ENCODE assay signal across 16 mouse cellular contexts in genomic region chr15:12652336-12653031, GRCm38 (mm10).
DNase-seq lines count a peak whose midpoint lies in the region; ATAC-seq and TF ChIP-seq lines count a peak whose summit lies in the region.
"Had no signal": no experiment of that assay in that cellular context is flagged by ENCODE, and none has a peak within 500 bp of the region (broad histone marks: within the 10 kb centered on the region; RNA-seq: fewer than 3 reads in every experiment).

No protein-coding gene starts in this region.

- peak overlapping the region; percentile 54 for H3K27ac ChIP-seq in heart, embryonic 12.5 days (ENCODE audit: poor library complexity, severe bottlenecking)
- H3K27ac ChIP-seq in ES-E14 (ENCODE audit: insufficient read depth, low read depth, low read length, poor library complexity, severe bottlenecking), result 0 out of 2 replicates have a peak overlapping the region, but pooled peaks have one; percentile 30
- H3K27ac ChIP-seq in heart, embryonic 13.5 days (replicated peaks), result peak overlapping the region; percentile 74
- H3K27ac ChIP-seq: hindbrain, embryonic 12.5 days; liver, embryonic 13.5 days; neural tube, embryonic 12.5 days had no signal

- no peaks in the 10 kb centered on the region for H3K79me2 ChIP-seq in myocyte (ENCODE audit: control insufficient read depth, insufficient read depth)

- DNase-seq in heart, postnatal 25 days (ENCODE audit: low spot score), result no peak
- no peak for DNase-seq in ES-E14 (ENCODE audit: low read depth, low spot score)
- DNase-seq in adrenal gland, adult (ENCODE audit: inconsistent age in 2 of 2, low spot score in 1 of 2), result no peak
- no peak for DNase-seq in neural tube, embryonic 10.5 days (ENCODE audit: extremely low spot score, low spot score)
- DNase-seq: adrenal gland, adult 2 months; cerebellum, postnatal 14 days; gastrocnemius, postnatal 25 days; liver, embryonic 13.5 days; lung, postnatal 14 days; midbrain, embryonic 14.5 days had no signal

- H3K4me3 ChIP-seq in heart, embryonic 12.5 days, result no peak overlapping the region
- H3K4me3 ChIP-seq in ES-E14 (ENCODE audit: insufficient read depth in 1 of 2, low read depth in 1 of 2, low read length in 2 of 2, poor library complexity in 1 of 2, severe bottlenecking in 1 of 2) (no peak overlapping the region), myocyte (no peak overlapping the region)
- peak overlapping the region; percentile 11; the same call in 1 of the 2 replicates for H3K4me3 ChIP-seq in heart, embryonic 13.5 days
- H3K4me3 ChIP-seq: hindbrain, embryonic 12.5 days; liver, embryonic 13.5 days; neural tube, embryonic 12.5 days had no signal

- no peaks in the 10 kb centered on the region for H3K9me3 ChIP-seq in heart, embryonic 12.5 days (replicated peaks)
- H3K9me3 ChIP-seq in ES-E14 (ENCODE audit: control insufficient read depth, insufficient read depth, low read depth, low read length), result no peaks in the 10 kb centered on the region
- H3K9me3 ChIP-seq in heart, embryonic 13.5 days, result no peaks in the 10 kb centered on the region
- H3K9me3 ChIP-seq: liver, embryonic 13.5 days; neural tube, embryonic 12.5 days had no signal

- ATAC-seq in heart, embryonic 12.5 days (ENCODE audit: insufficient number of reproducible peaks, low FRiP score), result no peak
- no peak for ATAC-seq in heart, embryonic 13.5 days (ENCODE audit: extremely low read depth, insufficient number of reproducible peaks, low FRiP score, low TSS enrichment)
- ATAC-seq: forebrain, embryonic 14.5 days had no signal

- WGBS in heart, embryonic 12.5 days, result 72% methylated on average over 15 of the region's 15 CpGs
- 61% methylated on average over 15 of the region's 15 CpGs for WGBS in heart, embryonic 13.5 days

- no peak overlapping the region for H3K9ac ChIP-seq in heart, embryonic 12.5 days
- no peak overlapping the region for H3K9ac ChIP-seq in ES-E14 (ENCODE audit: insufficient read depth, low read depth, low read length, poor library complexity, severe bottlenecking)
- peak overlapping the region; percentile 50; the same call in 1 of the 2 replicates for H3K9ac ChIP-seq in heart, embryonic 13.5 days
- H3K9ac ChIP-seq: hindbrain, embryonic 12.5 days; liver, embryonic 13.5 days; neural tube, embryonic 12.5 days had no signal

- in situ Hi-C loops in ES-E14 (cut with MboI; ENCODE audit: low sequenced_read_pairs in 2 of 2, unreplicated experiment in 2 of 2), result no loop called here

- intact Hi-C loops in heart, postnatal 25 days (cut with DNase I), result loop anchor here (5.0 kb wide), 1 partner anchor 85 kb away; the partner anchor contains the start of gene Pdzd2

- H3K36me3 ChIP-seq in heart, embryonic 12.5 days, result no peaks in the 10 kb centered on the region
- no peaks in the 10 kb centered on the region for H3K36me3 ChIP-seq in ES-E14 (ENCODE audit: control insufficient read depth, insufficient read depth, low read length, poor library complexity, severe bottlenecking)
- no peaks in the 10 kb centered on the region for H3K36me3 ChIP-seq in heart, embryonic 13.5 days
- H3K36me3 ChIP-seq in myocyte (ENCODE audit: control insufficient read depth, insufficient read depth), result no peaks in the 10 kb centered on the region
- H3K36me3 ChIP-seq: hindbrain, embryonic 12.5 days; liver, embryonic 13.5 days; neural tube, embryonic 12.5 days had no signal

- peak overlapping the region; percentile 45 for H3K4me2 ChIP-seq in heart, embryonic 12.5 days
- peak overlapping the region; percentile 54 for H3K4me2 ChIP-seq in heart, embryonic 13.5 days
- H3K4me2 ChIP-seq in myocyte (ENCODE audit: low read depth), result peak overlapping the region; percentile 3
- H3K4me2 ChIP-seq: hindbrain, embryonic 12.5 days; liver, embryonic 13.5 days; neural tube, embryonic 12.5 days had no signal

- H3K4me1 ChIP-seq in heart, embryonic 12.5 days (replicated peaks), result peaks cover 18% of the 10 kb centered on the region
- peaks cover 3 to 6% of the 10 kb centered on the region in 2 experiments; a peak in 2 of 4 replicates for H3K4me1 ChIP-seq in ES-E14 (ENCODE audit: control insufficient read depth in 2 of 2, insufficient read depth in 2 of 2, low read length in 2 of 2, poor library complexity in 1 of 2)
- H3K4me1 ChIP-seq in heart, embryonic 13.5 days, result peaks cover 34% of the 10 kb centered on the region
- H3K4me1 ChIP-seq: liver, embryonic 13.5 days; neural tube, embryonic 12.5 days had no signal

- no peaks in the 10 kb centered on the region for H3K27me3 ChIP-seq in heart, embryonic 12.5 days (replicated peaks)
- H3K27me3 ChIP-seq in heart, embryonic 13.5 days (replicated peaks), result no peaks in the 10 kb centered on the region
- H3K27me3 ChIP-seq in myocyte (ENCODE audit: control insufficient read depth, insufficient read depth, insufficient read length), result no peaks in the 10 kb centered on the region
- H3K27me3 ChIP-seq: hindbrain, embryonic 12.5 days; liver, embryonic 13.5 days; neural tube, embryonic 12.5 days had no signal

- no peak for TF ChIP-seq POLR2A in myocyte (IDR thresholded peaks at IDR 0.05; ENCODE audit: insufficient read length, low read depth)

- no peak overlapping the region for H3ac ChIP-seq in myocyte (ENCODE audit: control insufficient read depth, insufficient read length)

TF ChIP-seq in ES-E14, 5 proteins besides CTCF, POLR2A, EP300 and RAD21:
- no peak for TF ChIP-seq HCFC1 (IDR thresholded peaks at IDR 0.05; ENCODE audit: borderline replicate concordance, insufficient read depth, low read length)
- TF ChIP-seq ZNF384 (IDR thresholded peaks at IDR 0.05; ENCODE audit: low read depth, low read length), result no peak
- TF ChIP-seq ZC3H11A (IDR thresholded peaks at IDR 0.05; ENCODE audit: borderline replicate concordance, low read depth, low read length), result no peak
- no peak for TF ChIP-seq MAFK (IDR thresholded peaks at IDR 0.05; ENCODE audit: insufficient read depth, low read depth, low read length)
- no peak for TF ChIP-seq CHD2 (IDR thresholded peaks at IDR 0.05; ENCODE audit: low read depth, low read length)

TF ChIP-seq in myocyte, 11 proteins besides CTCF, POLR2A, EP300 and RAD21:
- TF ChIP-seq E2F4 (IDR thresholded peaks at IDR 0.05; ENCODE audit: insufficient read depth) (no peak), CEBPB (IDR thresholded peaks at IDR 0.05; ENCODE audit: insufficient read depth, poor library complexity, severe bottlenecking) (no peak), MAX (IDR thresholded peaks at IDR 0.05; ENCODE audit: low read depth) (no peak), POLR2AphosphoS2 (IDR thresholded peaks at IDR 0.05; ENCODE audit: insufficient read length, low read depth) (no peak), USF1 (IDR thresholded peaks at IDR 0.05; ENCODE audit: low read depth) (no peak), TCF3 (IDR thresholded peaks at IDR 0.05; ENCODE audit: insufficient read length, low read depth) (no peak), MYOG (IDR thresholded peaks at IDR 0.05; ENCODE audit: control insufficient read depth in 1 of 3, insufficient read depth in 1 of 3, insufficient read length in 2 of 3, low read depth in 2 of 3) (no peak), SRF (IDR thresholded peaks at IDR 0.05; ENCODE audit: control insufficient read depth, insufficient read length, low read depth) (no peak), REST (IDR thresholded peaks at IDR 0.05; ENCODE audit: insufficient read depth, insufficient read length) (no peak), TCF12 (IDR thresholded peaks at IDR 0.05; ENCODE audit: insufficient read depth, poor library complexity, severe bottlenecking) (no peak), MYOD1 (IDR thresholded peaks at IDR 0.05; ENCODE audit: control insufficient read depth in 1 of 3, insufficient read length in 2 of 3, low read depth in 2 of 3) (no peak)

Comparison
In these comparisons a context has a peak if more than half of its experiments do, and no peak if none do; other contexts are left out.
1. H3K4me2 ChIP-seq: peak in every context shown above with its lines; median percentile 54 in heart, embryonic 13.5 days; 45 in heart, embryonic 12.5 days; 3 in myocyte.